Mouse (Mus musculus) small intestine, adult 2 months (tissue): ENCODE data around the gene Esrp2. TPM values are rescaled to one million over a fixed set of nuclear protein-coding genes. Genes with fewer than 3 reads are reported as not detected.

ENCODE experiments used
- H3K27ac ChIP-seq: fragments of 200-500 bp; 2 replicates; pipeline ENCODE4 v1.5.1; 2012; ENCODE audit warnings: low read depth, low read length, control low read depth, inconsistent platforms; ENCODE audit not compliant: insufficient read depth
- H3K27me3 ChIP-seq: fragments of 200-500 bp; 2 replicates; pipeline ENCODE4 v1.6.1; 2012; ENCODE audit warnings: mild to moderate bottlenecking, moderate library complexity, low read length, inconsistent platforms; ENCODE audit not compliant: control insufficient read depth, insufficient read depth
- H3K36me3 ChIP-seq: fragments of 200-500 bp; 2 replicates; pipeline ENCODE4 v1.6.1; 2012; ENCODE audit warnings: mild to moderate bottlenecking, low read length, control low read depth, inconsistent platforms; ENCODE audit not compliant: control insufficient read depth, insufficient read depth
- H3K4me1 ChIP-seq: fragments of 200-500 bp; 2 replicates; pipeline ENCODE4 v1.6.1; 2012; ENCODE audit warnings: low read length, inconsistent platforms, mixed read lengths; ENCODE audit not compliant: control insufficient read depth, insufficient read depth, insufficient read length
- H3K4me3 ChIP-seq: fragments of 200-500 bp; 2 replicates; pipeline ENCODE4 v1.5.1; 2012; ENCODE audit warnings: low read depth, mild to moderate bottlenecking, control low read depth, inconsistent platforms, low read length, moderate library complexity
- CTCF ChIP-seq: fragments of 200-500 bp; IDR thresholded peaks from 2 replicates; pipeline ENCODE4 v1.5.1; 2012; ENCODE audit warnings: low read depth, mild to moderate bottlenecking, control low read depth, inconsistent platforms, low read length, moderate library complexity, mixed read lengths; ENCODE audit not compliant: insufficient replicate concordance, insufficient read length; ENCODE audit errors: extremely low read depth
- POLR2A ChIP-seq: fragments of 200-500 bp; IDR thresholded peaks from 2 replicates; pipeline ENCODE4 v1.6.1; 2012; ENCODE audit warnings: low read depth, mild to moderate bottlenecking, control low read depth, inconsistent platforms, low read length, moderate library complexity
- WGBS: fragments of 180-500 bp; shearing (Covaris S2); methylation state at CpG from one replicate; pipeline ENCODE4 v1.1.7; 2018; 5-methylcytosine and 5-hydroxymethylcytosine counted together
- polyA plus RNA-seq: library from polyadenylated mRNA; depleted of rRNA; stranded (reverse); fragments of >200 nt; gene quantifications from 2 replicates; pipeline ENCODE4 v1.2.3, GENCODE M21; 2012

Gene Esrp2
- polyA plus RNA-seq, 1 experiment, result 30.9 TPM

DNA sequence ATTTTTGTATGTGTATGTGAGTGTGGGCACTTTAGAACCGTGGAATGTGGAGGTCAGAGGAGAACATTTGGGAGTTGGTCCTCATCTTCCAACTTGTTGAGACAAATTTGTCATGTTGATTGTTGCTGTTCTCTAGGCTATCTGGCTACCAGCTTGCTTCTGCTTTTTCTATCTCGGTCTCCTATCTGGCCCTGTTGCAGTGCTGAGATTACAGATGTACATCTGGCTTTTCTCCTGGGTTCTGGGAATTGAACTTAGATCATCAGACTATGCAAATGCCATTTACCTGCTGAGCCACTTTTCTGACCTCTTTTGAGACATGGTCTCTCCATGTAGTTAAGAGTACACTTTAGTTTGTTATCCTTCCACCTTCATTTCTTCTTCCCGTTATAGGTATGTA is 36.8 kb upstream of the Esrp2 start:
- H3K4me3 ChIP-seq, result no peak overlapping the region
- 0 out of 2 replicates have a peak, but pooled peaks cover 3% of the 10 kb centered on the region for H3K27me3 ChIP-seq
- no peak overlapping the region for H3K27ac ChIP-seq
- WGBS, result 82% methylated on average over 3 of the region's 3 CpGs
- H3K4me1 ChIP-seq, result no peaks in the 10 kb centered on the region
- TF ChIP-seq CTCF (no peak), POLR2A (no peak)
- no peaks in the 10 kb centered on the region for H3K36me3 ChIP-seq

DNA sequence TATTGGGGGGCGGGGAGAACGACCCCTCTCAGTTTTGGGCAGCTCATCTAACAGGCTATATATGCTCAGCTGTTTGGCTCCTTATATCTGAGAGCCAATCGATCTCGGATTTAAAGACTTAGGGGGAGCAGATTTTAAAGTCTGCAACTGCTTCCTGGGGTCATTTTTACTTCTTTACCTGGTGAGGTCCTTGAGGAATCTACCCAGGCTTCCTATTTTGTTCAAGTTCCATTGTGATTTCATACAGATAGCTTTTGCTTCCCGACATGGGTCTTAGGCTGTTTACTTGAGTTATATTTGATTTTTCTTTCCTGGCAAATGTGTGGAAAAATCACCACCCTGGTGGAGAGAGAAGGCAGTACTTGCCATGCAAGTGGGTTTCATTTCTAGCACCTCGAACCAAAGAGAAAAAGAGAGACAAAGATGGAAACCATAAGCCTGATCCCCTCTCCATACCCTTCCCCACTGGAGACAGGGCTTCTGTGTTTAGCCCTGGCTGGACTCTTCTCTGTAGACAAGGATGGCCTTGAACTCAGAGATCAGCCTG is 33.2 kb upstream of the Esrp2 start:
- Histone ChIP-seq H3K4me3 (peak overlapping the region; percentile 93; the same call in 1 of the 2 replicates), H3K27ac (no peak overlapping the region), H3K36me3 (no peaks in the 10 kb centered on the region), H3K27me3 (0 out of 2 replicates have a peak, but pooled peaks cover 3% of the 10 kb centered on the region), H3K4me1 (no peaks in the 10 kb centered on the region)
- TF ChIP-seq CTCF, result no peak
- TF ChIP-seq POLR2A, result no peak
- 18% methylated on average over 6 of the region's 6 CpGs for WGBS

DNA sequence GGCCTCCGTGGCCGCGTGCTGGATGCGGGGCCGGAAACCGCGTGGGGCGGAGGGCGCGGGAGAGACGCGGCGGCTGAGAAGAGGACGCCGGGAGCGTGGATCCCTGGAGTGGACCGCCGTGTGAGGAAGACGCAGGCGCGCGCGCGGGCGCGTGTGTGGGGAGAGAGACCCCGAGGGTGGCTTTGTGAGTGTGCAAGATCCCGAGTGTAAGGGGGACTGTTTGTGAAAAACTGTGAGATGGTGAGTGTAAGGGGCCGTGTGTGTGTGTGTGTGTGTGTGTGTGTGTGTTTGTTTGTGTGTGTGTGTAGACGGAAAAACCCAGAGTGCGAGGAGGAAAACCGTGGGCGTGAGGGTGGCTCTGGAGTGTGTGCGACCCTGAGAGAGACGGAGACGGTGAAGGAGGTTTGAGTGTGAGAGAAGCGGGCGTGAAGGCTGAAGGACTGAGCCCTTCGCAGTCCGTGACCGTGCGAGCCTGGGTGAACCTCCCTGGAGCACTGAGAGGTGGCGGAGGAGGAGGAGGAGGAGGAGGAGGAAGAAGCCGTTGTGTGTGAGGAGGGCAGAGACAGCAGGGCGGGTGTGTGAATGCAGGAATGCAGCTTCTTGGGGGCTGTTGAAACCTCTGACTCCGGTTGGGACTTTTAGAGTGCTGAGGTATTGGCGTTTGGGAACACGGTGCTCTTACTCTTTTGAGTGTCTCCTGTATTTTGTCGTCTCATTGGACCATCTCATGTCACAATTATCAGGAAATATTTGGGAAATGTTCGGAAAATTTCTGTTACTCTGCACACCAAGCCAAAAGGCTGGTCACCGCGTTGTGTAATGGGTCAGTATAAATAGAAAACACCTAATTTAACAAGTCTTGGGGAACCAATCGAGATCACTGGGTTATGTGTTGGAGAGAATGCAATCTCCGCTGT is 32.5 kb upstream of the Esrp2 start:
- H3K4me3 ChIP-seq, result peak overlapping the region; percentile 93
- peak overlapping the region; percentile 14; the same call in 1 of the 2 replicates for H3K27ac ChIP-seq
- no peaks in the 10 kb centered on the region for H3K36me3 ChIP-seq
- no peak; the same call in 1 of the 2 replicates for TF ChIP-seq POLR2A
- no peak for TF ChIP-seq CTCF
- H3K4me1 ChIP-seq, result no peaks in the 10 kb centered on the region
- WGBS, result under 1% methylated on average over 54 of the region's 54 CpGs
- 0 out of 2 replicates have a peak, but pooled peaks cover 3% of the 10 kb centered on the region for H3K27me3 ChIP-seq

DNA sequence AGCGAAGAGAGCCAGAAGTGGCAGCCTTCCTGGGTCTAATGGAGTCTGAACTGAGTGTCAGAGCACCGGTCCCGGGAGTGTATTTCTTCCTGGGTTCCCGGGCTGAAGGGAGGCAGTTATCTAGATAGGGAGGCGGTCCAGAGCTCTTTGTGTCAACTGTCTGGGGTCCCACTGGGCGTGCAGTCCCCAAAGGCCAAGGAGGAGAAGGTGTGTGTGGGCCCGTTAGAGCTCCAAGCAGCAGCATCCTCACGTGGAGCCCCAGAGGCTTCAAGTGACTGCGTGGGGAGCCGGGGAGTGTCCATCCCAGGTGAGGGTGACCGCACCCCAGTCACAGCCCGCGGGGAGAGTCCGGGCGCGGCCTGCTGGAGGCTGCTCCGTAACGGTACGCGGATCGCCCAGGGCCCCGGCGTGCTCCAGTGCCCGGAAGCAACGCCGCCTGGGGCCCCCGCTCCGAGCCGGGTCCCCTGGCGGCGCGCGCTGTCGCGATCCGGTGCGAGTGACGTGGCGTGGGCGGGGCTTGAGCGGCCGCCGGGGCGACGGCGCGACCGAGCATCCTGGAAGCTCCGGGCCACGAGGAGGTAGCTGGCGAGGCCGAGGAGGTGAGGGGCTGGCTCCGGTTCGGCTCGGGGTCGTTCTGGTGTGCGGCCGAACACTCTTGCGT is 31.7 kb upstream of the Esrp2 start, which contains the start of gene Slc7a6:
Gene Slc7a6 (plus strand): TSS at position 502 of the 661 bp plus-strand sequence.
- peak within 1 kb of the TSS; percentile 93 for H3K4me3 ChIP-seq
- peak; percentile 53 for TF ChIP-seq POLR2A
- TF ChIP-seq CTCF, result 0 out of 2 replicates have a peak, but pooled peaks have one; percentile 5
- H3K36me3 ChIP-seq, result no peaks in the 10 kb centered on the region
- H3K27me3 ChIP-seq, result 0 out of 2 replicates have a peak, but pooled peaks cover 3% of the 10 kb centered on the region
- WGBS, result under 1% methylated on average over 59 of the region's 59 CpGs
- H3K4me1 ChIP-seq, result no peaks in the 10 kb centered on the region
- peak within 1 kb of the TSS; percentile 14; the same call in 1 of the 2 replicates for H3K27ac ChIP-seq

DNA sequence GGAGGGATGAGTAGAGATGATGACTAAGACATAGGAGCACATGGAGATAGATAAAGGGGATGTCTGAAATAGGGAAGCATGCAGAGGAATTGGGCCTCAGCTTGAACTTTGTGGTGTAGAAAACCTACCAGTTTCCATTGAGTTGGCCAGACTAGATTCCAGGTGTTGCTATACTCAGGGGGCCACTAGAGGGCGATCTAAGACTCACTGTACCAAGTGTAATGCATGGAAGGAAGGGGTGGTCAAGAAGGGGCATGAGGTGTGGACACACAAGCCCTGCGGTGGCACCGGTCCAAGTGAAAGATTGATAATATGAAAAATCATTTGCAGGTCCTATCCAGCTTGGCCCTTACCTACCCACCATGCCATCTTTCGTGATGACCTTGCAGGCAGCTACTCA is 28.7 kb upstream of the Esrp2 start:
- H3K27me3 ChIP-seq, result 0 out of 2 replicates have a peak, but pooled peaks cover 3% of the 10 kb centered on the region
- TF ChIP-seq POLR2A (no peak), CTCF (peak; percentile 76; the same call in 1 of the 2 replicates)
- peaks cover 3% of the 10 kb centered on the region; the same call in 1 of the 2 replicates for H3K36me3 ChIP-seq
- 33% methylated on average over 4 of the region's 4 CpGs for WGBS
- H3K4me3 ChIP-seq, result no peak overlapping the region
- no peak overlapping the region for H3K27ac ChIP-seq
- H3K4me1 ChIP-seq, result no peaks in the 10 kb centered on the region

DNA sequence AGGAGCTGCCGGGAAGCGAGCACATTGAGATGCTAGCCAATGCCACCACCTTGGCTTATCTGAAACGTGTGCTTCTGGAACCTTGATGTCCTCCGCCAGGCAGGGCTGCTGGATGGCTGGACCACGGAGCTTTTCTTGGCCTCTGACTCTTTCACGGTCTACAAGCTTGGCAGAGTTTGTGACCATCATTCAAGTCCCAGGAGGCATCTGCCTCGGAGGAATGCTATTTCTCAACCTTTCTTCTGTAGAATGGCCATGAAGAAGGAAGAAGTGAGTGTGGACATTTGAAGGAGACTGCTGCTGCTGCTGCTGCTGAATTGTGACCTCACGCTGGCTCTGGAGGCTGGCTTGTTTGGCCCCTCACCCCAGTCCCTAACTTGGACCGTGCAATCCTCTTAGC is 26.5 kb upstream of the Esrp2 start:
- Histone ChIP-seq H3K4me1 (no peaks in the 10 kb centered on the region), H3K36me3 (peaks cover 3% of the 10 kb centered on the region; the same call in 1 of the 2 replicates), H3K27ac (no peak overlapping the region), H3K4me3 (no peak overlapping the region), H3K27me3 (no peaks in the 10 kb centered on the region)
- WGBS, result 86% methylated on average over 9 of the region's 9 CpGs
- TF ChIP-seq CTCF (no peak), POLR2A (no peak)

DNA sequence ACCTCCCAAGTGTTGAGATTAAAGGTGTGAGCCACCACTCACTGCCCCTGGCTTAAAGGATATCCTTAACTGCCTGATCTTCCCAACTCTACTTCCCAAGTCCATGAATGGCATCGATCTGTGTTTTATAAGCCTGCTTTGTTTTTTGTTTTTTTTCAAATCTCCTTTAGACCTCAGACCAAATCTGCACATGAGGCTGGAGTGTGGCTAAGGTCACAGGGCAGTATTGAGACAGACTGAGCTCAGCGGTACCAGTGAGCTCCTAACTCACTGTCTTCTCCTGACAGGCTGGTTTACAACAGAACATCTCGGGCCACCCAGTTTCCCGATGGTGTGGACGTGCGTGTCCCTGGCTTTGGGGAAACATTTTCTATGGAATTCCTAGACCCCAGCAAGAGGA is 23.1 kb upstream of the Esrp2 start:
- H3K4me1 ChIP-seq, result no peaks in the 10 kb centered on the region
- H3K4me3 ChIP-seq, result no peak overlapping the region
- no peak for TF ChIP-seq POLR2A
- TF ChIP-seq CTCF, result no peak
- 90% methylated on average over 6 of the region's 6 CpGs for WGBS
- peaks cover 3% of the 10 kb centered on the region; the same call in 1 of the 2 replicates for H3K36me3 ChIP-seq
- no peak overlapping the region for H3K27ac ChIP-seq
- no peaks in the 10 kb centered on the region for H3K27me3 ChIP-seq
